8 mouse cellular contexts compared by ENCODE assay signal in genomic region chr1:192834361-192835210, GRCm38 (mm10). TPM values are rescaled to one million over a fixed set of nuclear protein-coding genes. Genes with fewer than 3 reads are reported as not detected.
DNase-seq lines count a peak whose midpoint lies in the region; ATAC-seq and TF ChIP-seq lines count a peak whose summit lies in the region.

No protein-coding gene starts in this region.

- H3K4me3 ChIP-seq in kidney, postnatal 0 days (replicated peaks; ENCODE audit: low read depth, low read length): peak overlapping the region; percentile 37
- H3K4me3 ChIP-seq in limb, embryonic 15.5 days: peak overlapping the region; percentile 40
- peak overlapping the region; percentile 32 for H3K4me3 ChIP-seq in neural tube, embryonic 12.5 days

- ATAC-seq in granulocyte monocyte progenitor cell, adult 5-6 weeks (replicated peaks; ENCODE audit: poor library complexity, severe bottlenecking): peak; percentile 70
- peak; percentile 75 for ATAC-seq in kidney, postnatal 0 days (replicated peaks; ENCODE audit: low FRiP score, low read depth)
- ATAC-seq in limb, embryonic 15.5 days (ENCODE audit: insufficient number of reproducible peaks, low FRiP score, low TSS enrichment, low read depth): peak; percentile 77
- peak; percentile 95 for ATAC-seq in neural tube, embryonic 12.5 days (ENCODE audit: low FRiP score, low read depth)

- DNase-seq in gastrocnemius, postnatal 4 days (ENCODE audit: low spot score in 2 of 2): peak; percentile 47 to 63
- no peak for DNase-seq in gastrocnemius, adult 8-10 months (ENCODE audit: low spot score in 2 of 2)
- DNase-seq in cerebellum, postnatal 14 days: peak; percentile 75 to 76
- DNase-seq in kidney, postnatal 0 days (ENCODE audit: low spot score): peak; percentile 69
- DNase-seq in thymus, postnatal 14 days: peak; percentile 74

- 3% methylated on average over 60 of the region's 63 CpGs for WGBS in kidney, postnatal 0 days
- WGBS in limb, embryonic 15.5 days: 3% methylated on average over 63 of the region's 63 CpGs
- WGBS in neural tube, embryonic 12.5 days: under 1% methylated on average over 63 of the region's 63 CpGs

- H3K9ac ChIP-seq in kidney, postnatal 0 days (ENCODE audit: low read depth, low read length): peak overlapping the region; percentile 56
- H3K9ac ChIP-seq in limb, embryonic 15.5 days: 0 out of 2 replicates have a peak overlapping the region, but pooled peaks have one; percentile 18
- peak overlapping the region; percentile 61 for H3K9ac ChIP-seq in neural tube, embryonic 12.5 days

- peaks cover 5% of the 10 kb centered on the region; the same call in 1 of the 2 replicates for H3K27me3 ChIP-seq in kidney, postnatal 0 days (ENCODE audit: insufficient read depth, low read length)
- H3K27me3 ChIP-seq in limb, embryonic 15.5 days: no peaks in the 10 kb centered on the region
- H3K27me3 ChIP-seq in neural tube, embryonic 12.5 days (replicated peaks): peaks cover 18% of the 10 kb centered on the region

- no peaks in the 10 kb centered on the region for H3K9me3 ChIP-seq in kidney, postnatal 0 days (replicated peaks; ENCODE audit: low read length)
- no peaks in the 10 kb centered on the region for H3K9me3 ChIP-seq in limb, embryonic 15.5 days
- H3K9me3 ChIP-seq in neural tube, embryonic 12.5 days: no peaks in the 10 kb centered on the region

- 0 out of 2 replicates have a peak, but pooled peaks have one; percentile 15 for TF ChIP-seq CTCF in kidney, postnatal 0 days (IDR thresholded peaks at IDR 0.05; ENCODE audit: low read depth)

- peaks cover 23% of the 10 kb centered on the region for H3K4me1 ChIP-seq in kidney, postnatal 0 days (replicated peaks; ENCODE audit: insufficient read depth, low read length)
- H3K4me1 ChIP-seq in limb, embryonic 15.5 days: peaks cover 43% of the 10 kb centered on the region
- H3K4me1 ChIP-seq in neural tube, embryonic 12.5 days: peaks cover 45% of the 10 kb centered on the region

- peak overlapping the region; percentile 75 for H3K4me2 ChIP-seq in kidney, postnatal 0 days (ENCODE audit: low read length)
- H3K4me2 ChIP-seq in limb, embryonic 15.5 days: peak overlapping the region; percentile 86
- peak overlapping the region; percentile 66 for H3K4me2 ChIP-seq in neural tube, embryonic 12.5 days (replicated peaks)

- peak overlapping the region; percentile 52 for H3K27ac ChIP-seq in kidney, postnatal 0 days
- H3K27ac ChIP-seq in limb, embryonic 15.5 days: peak overlapping the region; percentile 85
- peak overlapping the region; percentile 94 for H3K27ac ChIP-seq in neural tube, embryonic 12.5 days

- no peaks in the 10 kb centered on the region for H3K36me3 ChIP-seq in kidney, postnatal 0 days (ENCODE audit: insufficient read depth, low read length)
- 0 out of 2 replicates have a peak, but pooled peaks cover 3% of the 10 kb centered on the region for H3K36me3 ChIP-seq in limb, embryonic 15.5 days
- H3K36me3 ChIP-seq in neural tube, embryonic 12.5 days: no peaks in the 10 kb centered on the region

RNA-seq across cellular contexts. Expression of gene Sertad4, which starts 21.0 kb away (rescaled TPM):
- 10 to 100 TPM; 29.2 to 30.8 TPM for total RNA-seq in gastrocnemius, postnatal 4 days (2021)
- total RNA-seq in gastrocnemius, adult 8-10 months (2022): 1 to 10 TPM in 3 of 4 experiments, under 1 TPM in 1; 0.78 to 1.9 (median 1.4) TPM
- total RNA-seq in granulocyte monocyte progenitor cell, adult 5-6 weeks (2014; fragmentation: Nextera tagmentation): not detected in 2 replicates
- not detected in 2 replicates for total RNA-seq in granulocyte monocyte progenitor cell, adult 5-6 weeks (2017)
- 20.0 and 20.4 TPM in 2 replicates for polyA plus RNA-seq in kidney, postnatal 0 days (2015; fragmentation: Nextera tagmentation; extraction: Ambion mirVana)
- 48.2 and 72.5 TPM in 2 replicates for polyA plus RNA-seq in limb, embryonic 15.5 days (2015; fragmentation: Nextera tagmentation; extraction: Ambion mirVana)
- polyA plus RNA-seq in neural tube, embryonic 12.5 days (2016; fragmentation: Nextera tagmentation; extraction: Ambion mirVana): 25.2 and 25.7 TPM in 2 replicates

Comparison
In these comparisons a context has a peak if more than half of its experiments do, and no peak if none do; other contexts are left out.
1. DNase-seq: peak in gastrocnemius, postnatal 4 days (2 of 2), cerebellum, postnatal 14 days (2 of 2), kidney, postnatal 0 days (single experiment) and thymus, postnatal 14 days (single experiment); none in gastrocnemius, adult 8-10 months (0 of 2).
2. RNA of gene Sertad4, which starts 21.0 kb away (total RNA-seq): 29.2 to 30.8 TPM in gastrocnemius, postnatal 4 days; 0.78 to 1.9 TPM in gastrocnemius, adult 8-10 months and not detected in granulocyte monocyte progenitor cell, adult 5-6 weeks; every median in the first group is over 10 times any median in the second.
3. Peak in every context shown above with its lines, with median percentiles within 50 percentile points of each other: ATAC-seq, H3K27ac ChIP-seq, H3K4me2 ChIP-seq, H3K4me3 ChIP-seq and H3K9ac ChIP-seq.